In the genomic region with DNA sequence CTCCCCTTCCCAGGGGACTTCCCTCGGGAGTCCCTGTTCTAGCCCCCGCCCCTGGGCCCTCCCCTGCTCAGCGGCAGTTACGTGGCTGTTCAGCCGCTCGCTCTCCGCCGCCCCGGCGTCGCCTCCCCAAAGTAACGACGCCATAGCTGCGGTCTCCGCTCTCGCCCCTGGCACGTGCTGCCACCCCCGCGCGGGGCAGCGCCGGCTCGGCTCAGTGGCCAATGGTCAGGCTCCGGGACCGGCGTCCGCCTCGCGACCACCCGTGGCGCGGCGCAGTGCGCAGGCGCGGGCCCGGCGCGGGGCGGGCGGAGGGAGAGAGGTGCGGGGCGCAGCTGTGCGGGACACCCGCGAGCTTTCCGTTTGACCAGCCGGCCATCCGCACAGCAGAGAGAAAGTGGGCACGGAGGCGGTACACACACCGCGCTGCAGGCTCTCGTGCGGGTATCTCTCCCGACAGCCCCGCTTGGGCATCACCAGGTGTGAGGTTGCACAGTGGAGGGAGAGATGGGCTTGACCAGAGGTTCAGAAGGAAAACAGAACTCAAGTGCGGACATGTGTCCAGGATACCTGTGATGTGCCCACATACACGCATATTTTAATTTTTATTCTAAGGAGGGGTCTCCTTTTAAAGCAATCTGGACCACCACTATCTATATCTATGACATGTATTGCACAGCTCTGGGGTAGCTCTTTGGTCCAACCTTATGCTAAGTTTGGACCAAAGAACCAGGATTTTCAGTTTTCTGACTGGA, we compare ENCODE assay signal across 8 mouse cellular contexts. TPM values are rescaled to one million over a fixed set of nuclear protein-coding genes. Genes with fewer than 3 reads are reported as not detected.
DNase-seq lines count a peak whose midpoint lies in the region; ATAC-seq and TF ChIP-seq lines count a peak whose summit lies in the region.

A gene (minus strand): TSS at position 272 of the 752 bp plus-strand sequence.
A gene (plus strand): TSS at position 339 of the 752 bp plus-strand sequence.

- H3K4me3 ChIP-seq in midbrain, embryonic 12.5 days: peak within 1 kb of the TSS; percentile 60
- H3K4me3 ChIP-seq in stomach, postnatal 0 days (ENCODE audit: low read depth, low read length): peak within 1 kb of the TSS; percentile 61

- no peak for TF ChIP-seq EP300 in stomach, postnatal 0 days (optimal IDR thresholded peaks at IDR 0.05)

- peaks cover 18% of the 10 kb centered on the region for H3K36me3 ChIP-seq in midbrain, embryonic 12.5 days
- no peaks in the 10 kb centered on the region for H3K36me3 ChIP-seq in stomach, postnatal 0 days (ENCODE audit: control insufficient read depth, insufficient read depth, low read length)

- peaks cover 22% of the 10 kb centered on the region for H3K4me1 ChIP-seq in midbrain, embryonic 12.5 days
- no peaks in the 10 kb centered on the region; the same call in 1 of the 2 replicates for H3K4me1 ChIP-seq in stomach, postnatal 0 days (replicated peaks; ENCODE audit: control insufficient read depth, insufficient read depth)

- peak within 1 kb of the TSS; percentile 62 for H3K9ac ChIP-seq in midbrain, embryonic 12.5 days (replicated peaks)
- H3K9ac ChIP-seq in stomach, postnatal 0 days (ENCODE audit: low read length): peak within 1 kb of the TSS; percentile 61

- no peak for TF ChIP-seq CTCF in stomach, postnatal 0 days (IDR thresholded peaks at IDR 0.05; ENCODE audit: low read depth)

- ATAC-seq in granulocyte monocyte progenitor cell, adult 5-6 weeks (replicated peaks; ENCODE audit: poor library complexity, severe bottlenecking): peak; percentile 38
- peak; percentile 84 for ATAC-seq in midbrain, embryonic 12.5 days (ENCODE audit: low FRiP score, low read depth)
- peak; percentile 73 for ATAC-seq in stomach, postnatal 0 days (ENCODE audit: low FRiP score, low TSS enrichment)

- H3K27me3 ChIP-seq in midbrain, embryonic 12.5 days: peaks cover 23% of the 10 kb centered on the region
- H3K27me3 ChIP-seq in stomach, postnatal 0 days (ENCODE audit: control insufficient read depth, insufficient read depth, low read length): no peaks in the 10 kb centered on the region; the same call in 1 of the 2 replicates

- peak; percentile 21 to 22 for DNase-seq in CD8-positive naive resting alpha-beta T cell, adult 2 months (ENCODE audit: low read depth in 2 of 2, low spot score in 2 of 2)
- DNase-seq in MN1 (ENCODE audit: low spot score): peak; percentile 74
- DNase-seq in cerebellum, postnatal 36 days: peak; percentile 84 to 86
- peak; percentile 55 to 76 for DNase-seq in layer of hippocampus, postnatal 25 days (ENCODE audit: extremely low spot score in 1 of 2, low spot score in 1 of 2)
- DNase-seq in stomach, postnatal 0 days (ENCODE audit: low spot score): peak; percentile 40
- DNase-seq in urinary bladder, postnatal 14 days (ENCODE audit: low spot score): no peak

- peak within 1 kb of the TSS; percentile 92 for H3K4me2 ChIP-seq in midbrain, embryonic 12.5 days (replicated peaks)
- H3K4me2 ChIP-seq in stomach, postnatal 0 days (replicated peaks; ENCODE audit: low read depth): peak within 1 kb of the TSS; percentile 97

- WGBS in midbrain, embryonic 12.5 days: under 1% methylated on average over 53 of the region's 59 CpGs
- WGBS in stomach, postnatal 0 days: under 1% methylated on average over 57 of the region's 59 CpGs

- H3K9me3 ChIP-seq in midbrain, embryonic 12.5 days: no peaks in the 10 kb centered on the region
- H3K9me3 ChIP-seq in stomach, postnatal 0 days (ENCODE audit: control insufficient read depth, low read length): no peaks in the 10 kb centered on the region

- peak within 1 kb of the TSS; percentile 77 for H3K27ac ChIP-seq in midbrain, embryonic 12.5 days (replicated peaks)
- no peak within 1 kb of the TSS for H3K27ac ChIP-seq in stomach, postnatal 0 days (replicated peaks)

RNA-seq across cellular contexts. Expression of the first gene that starts in this region (rescaled TPM):
- total RNA-seq in granulocyte monocyte progenitor cell, adult 5-6 weeks (2014; fragmentation: Nextera tagmentation): 0.19 TPM in 1 of 2 replicates, not detected in the other
- total RNA-seq in granulocyte monocyte progenitor cell, adult 5-6 weeks (2017): not detected in 2 replicates
- total RNA-seq in layer of hippocampus, postnatal 25 days (2021): 10 to 100 TPM; 14.1 to 14.9 TPM
- 10.6 and 11.0 TPM in 2 replicates for polyA plus RNA-seq in midbrain, embryonic 12.5 days (2016; fragmentation: Nextera tagmentation; extraction: Ambion mirVana)
- polyA plus RNA-seq in stomach, postnatal 0 days (2015; fragmentation: Nextera tagmentation; extraction: Ambion mirVana): 0.38 and 0.50 TPM in 2 replicates

RNA-seq across cellular contexts. Expression of the second gene that starts in this region (rescaled TPM):
- total RNA-seq in granulocyte monocyte progenitor cell, adult 5-6 weeks (2014; fragmentation: Nextera tagmentation): 25.4 and 33.5 TPM in 2 replicates
- total RNA-seq in granulocyte monocyte progenitor cell, adult 5-6 weeks (2017): 21.9 and 31.7 TPM in 2 replicates
- total RNA-seq in layer of hippocampus, postnatal 25 days (2021): 10 to 100 TPM; 11.3 to 12.0 TPM
- polyA plus RNA-seq in midbrain, embryonic 12.5 days (2016; fragmentation: Nextera tagmentation; extraction: Ambion mirVana): 17.0 and 17.1 TPM in 2 replicates
- 7.9 and 9.3 TPM in 2 replicates for polyA plus RNA-seq in stomach, postnatal 0 days (2015; fragmentation: Nextera tagmentation; extraction: Ambion mirVana)

Comparison
In these comparisons a context has a peak if more than half of its experiments do, and no peak if none do; other contexts are left out.
1. RNA of the first gene that starts in this region (total RNA-seq): 14.1 to 14.9 TPM in layer of hippocampus, postnatal 25 days; 0.19 TPM in granulocyte monocyte progenitor cell, adult 5-6 weeks; every median in the first group is over 10 times any median in the second.
2. Peak in every context shown above with its lines, with median percentiles within 50 percentile points of each other: ATAC-seq.